Mouse (Mus musculus): ENCODE data around the gene Gm42906.

Gm42906 gene

GRCm38 (mm10) chr5:151296244-151296643 is 131.7 kb downstream of the Gm42906 start:
- Histone ChIP-seq H3K36me3 (ENCODE audit: control insufficient read depth, insufficient read depth, low read length, poor library complexity, severe bottlenecking) (no peaks in the 10 kb centered on the region), H3K27me3 (ENCODE audit: control insufficient read depth, insufficient read depth, low read length, poor library complexity, severe bottlenecking) (no peaks in the 10 kb centered on the region)
- no peak for DNase-seq (ENCODE audit: low read depth, low spot score)

- Histone ChIP-seq H3K27me3 (ENCODE audit: control insufficient read depth, insufficient read depth, low read length, poor library complexity, severe bottlenecking) (no peaks in the 10 kb centered on the region), H3K36me3 (ENCODE audit: control insufficient read depth, insufficient read depth, low read length, poor library complexity, severe bottlenecking) (no peaks in the 10 kb centered on the region)
- DNase-seq (ENCODE audit: low read depth, low spot score) = no peak
Measured at GRCm38 (mm10) chr5:151293591-151293990, 134.4 kb downstream of the Gm42906 start.

- H3K27me3 ChIP-seq (ENCODE audit: control insufficient read depth, insufficient read depth, low read length, poor library complexity, severe bottlenecking) = no peaks in the 10 kb centered on the region
- DNase-seq (ENCODE audit: low read depth, low spot score) = peak; percentile 58
Measured at GRCm38 (mm10) chr5:151292310-151292709, 135.7 kb downstream of the Gm42906 start.

GRCm38 (mm10) chr5:151286331-151286730 is 141.6 kb downstream of the Gm42906 start:
- Histone ChIP-seq H3K36me3 (ENCODE audit: control insufficient read depth, insufficient read depth, low read length, poor library complexity, severe bottlenecking) (no peaks in the 10 kb centered on the region), H3K27me3 (ENCODE audit: control insufficient read depth, insufficient read depth, low read length, poor library complexity, severe bottlenecking) (no peaks in the 10 kb centered on the region)
- no peak for DNase-seq (ENCODE audit: low read depth, low spot score)

More at GRCm38 (mm10) chr5:151292310-151292709, 135.7 kb downstream of the Gm42906 start:
- H3K36me3 ChIP-seq (ENCODE audit: control insufficient read depth, insufficient read depth, low read length, poor library complexity, severe bottlenecking) = no peaks in the 10 kb centered on the region

GRCm38 (mm10) chr5:151279531-151279930 is 148.4 kb downstream of the Gm42906 start:
- Histone ChIP-seq H3K27me3 (ENCODE audit: control insufficient read depth, insufficient read depth, low read length, poor library complexity, severe bottlenecking) (no peaks in the 10 kb centered on the region), H3K36me3 (ENCODE audit: control insufficient read depth, insufficient read depth, low read length, poor library complexity, severe bottlenecking) (no peaks in the 10 kb centered on the region)
- DNase-seq (ENCODE audit: low read depth, low spot score) = no peak

GRCm38 (mm10) chr5:151277927-151278326 is 150.0 kb downstream of the Gm42906 start:
- Histone ChIP-seq H3K27me3 (ENCODE audit: control insufficient read depth, insufficient read depth, low read length, poor library complexity, severe bottlenecking) (no peaks in the 10 kb centered on the region), H3K36me3 (ENCODE audit: control insufficient read depth, insufficient read depth, low read length, poor library complexity, severe bottlenecking) (no peaks in the 10 kb centered on the region)
- no peak for DNase-seq (ENCODE audit: low read depth, low spot score)

- no peaks in the 10 kb centered on the region for H3K36me3 ChIP-seq (ENCODE audit: control insufficient read depth, insufficient read depth, low read length, poor library complexity, severe bottlenecking)
- H3K27me3 ChIP-seq (ENCODE audit: control insufficient read depth, insufficient read depth, low read length, poor library complexity, severe bottlenecking) = no peaks in the 10 kb centered on the region
- DNase-seq (ENCODE audit: low read depth, low spot score) = no peak
Measured at GRCm38 (mm10) chr5:151275986-151276385, 152.0 kb downstream of the Gm42906 start.

- Histone ChIP-seq H3K27me3 (ENCODE audit: control insufficient read depth, insufficient read depth, low read length, poor library complexity, severe bottlenecking) (no peaks in the 10 kb centered on the region), H3K36me3 (ENCODE audit: control insufficient read depth, insufficient read depth, low read length, poor library complexity, severe bottlenecking) (no peaks in the 10 kb centered on the region)
- no peak for DNase-seq (ENCODE audit: low read depth, low spot score)
Measured at GRCm38 (mm10) chr5:151274265-151274664, 153.7 kb downstream of the Gm42906 start.

- no peak for DNase-seq (ENCODE audit: low read depth, low spot score)
- H3K27me3 ChIP-seq (ENCODE audit: control insufficient read depth, insufficient read depth, low read length, poor library complexity, severe bottlenecking) = no peaks in the 10 kb centered on the region
- H3K36me3 ChIP-seq (ENCODE audit: control insufficient read depth, insufficient read depth, low read length, poor library complexity, severe bottlenecking) = no peaks in the 10 kb centered on the region
Measured at GRCm38 (mm10) chr5:151270815-151271214, 157.1 kb downstream of the Gm42906 start.

- Histone ChIP-seq H3K36me3 (ENCODE audit: control insufficient read depth, insufficient read depth, low read length, poor library complexity, severe bottlenecking) (no peaks in the 10 kb centered on the region), H3K27me3 (ENCODE audit: control insufficient read depth, insufficient read depth, low read length, poor library complexity, severe bottlenecking) (no peaks in the 10 kb centered on the region)
- DNase-seq (ENCODE audit: low read depth, low spot score) = no peak
Measured at GRCm38 (mm10) chr5:151266896-151267634, 160.9 kb downstream of the Gm42906 start.

- no peak for DNase-seq (ENCODE audit: low read depth, low spot score)
- H3K27me3 ChIP-seq (ENCODE audit: control insufficient read depth, insufficient read depth, low read length, poor library complexity, severe bottlenecking) = no peaks in the 10 kb centered on the region
Measured at GRCm38 (mm10) chr5:151261558-151261957, 166.4 kb downstream of the Gm42906 start.

GRCm38 (mm10) chr5:151252213-151252612 is 175.8 kb downstream of the Gm42906 start:
- DNase-seq (ENCODE audit: low read depth, low spot score) = no peak
- Histone ChIP-seq H3K36me3 (ENCODE audit: control insufficient read depth, insufficient read depth, low read length, poor library complexity, severe bottlenecking) (no peaks in the 10 kb centered on the region), H3K27me3 (ENCODE audit: control insufficient read depth, insufficient read depth, low read length, poor library complexity, severe bottlenecking) (no peaks in the 10 kb centered on the region)

More at GRCm38 (mm10) chr5:151261558-151261957, 166.4 kb downstream of the Gm42906 start:
- H3K36me3 ChIP-seq (ENCODE audit: control insufficient read depth, insufficient read depth, low read length, poor library complexity, severe bottlenecking) = no peaks in the 10 kb centered on the region

- no peak for DNase-seq (ENCODE audit: low read depth, low spot score)
- H3K36me3 ChIP-seq (ENCODE audit: control insufficient read depth, insufficient read depth, low read length, poor library complexity, severe bottlenecking) = no peaks in the 10 kb centered on the region
- no peaks in the 10 kb centered on the region for H3K27me3 ChIP-seq (ENCODE audit: control insufficient read depth, insufficient read depth, low read length, poor library complexity, severe bottlenecking)
Measured at GRCm38 (mm10) chr5:151251656-151252055, 176.3 kb downstream of the Gm42906 start.

- H3K36me3 ChIP-seq (ENCODE audit: control insufficient read depth, insufficient read depth, low read length, poor library complexity, severe bottlenecking) = no peaks in the 10 kb centered on the region
Measured at GRCm38 (mm10) chr5:151248671-151249620, 179.0 kb downstream of the Gm42906 start.

GRCm38 (mm10) chr5:151248084-151248483 is 179.9 kb downstream of the Gm42906 start:
- DNase-seq (ENCODE audit: low read depth, low spot score) = no peak
- H3K27me3 ChIP-seq (ENCODE audit: control insufficient read depth, insufficient read depth, low read length, poor library complexity, severe bottlenecking) = no peaks in the 10 kb centered on the region
- no peaks in the 10 kb centered on the region for H3K36me3 ChIP-seq (ENCODE audit: control insufficient read depth, insufficient read depth, low read length, poor library complexity, severe bottlenecking)

More at GRCm38 (mm10) chr5:151248671-151249620, 179.0 kb downstream of the Gm42906 start:
- no peaks in the 10 kb centered on the region for H3K27me3 ChIP-seq (ENCODE audit: control insufficient read depth, insufficient read depth, low read length, poor library complexity, severe bottlenecking)
- no peak for DNase-seq (ENCODE audit: low read depth, low spot score)

Measured in splenic B cell, adult 2 months (primary cell).